Mouse (Mus musculus) cerebellum, adult 2 months (tissue): ENCODE measurements around the gene Casp8.

Source experiments
- CTCF ChIP-seq: fragments of 200-500 bp; IDR thresholded peaks from 2 replicates; pipeline ENCODE4 v1.5.1; 2011; ENCODE audit warnings: low read depth, mild to moderate bottlenecking, control low read depth, low read length, moderate library complexity, borderline replicate concordance; ENCODE audit not compliant: insufficient read depth
- POLR2A ChIP-seq: fragments of 200-500 bp; IDR thresholded peaks from 2 replicates; pipeline ENCODE4 v1.6.1; 2011; ENCODE audit warnings: low read length, control low read depth, borderline replicate concordance; ENCODE audit not compliant: insufficient read depth

- TF ChIP-seq POLR2A = no peak
- TF ChIP-seq CTCF = no peak
Observed at GRCm38 (mm10) chr1:58762576-58762975, 32.6 kb upstream of the Casp8 start.
